Mouse (Mus musculus) G1E (cell line): ENCODE data around the gene Alpl.

Experiments used
- CTCF ChIP-seq: IDR thresholded peaks from 2 replicates; pipeline ENCODE4 v1.5.1; 2012; ENCODE audit warnings: low read depth, low read length, inconsistent platforms, mixed read lengths
- TAL1 ChIP-seq: conservative IDR thresholded peaks from 2 replicates; pipeline ENCODE4 v1.6.1; 2012; ENCODE audit warnings: low read depth, low read length, inconsistent platforms, mixed read lengths

- no peak for TF ChIP-seq CTCF
- no peak for TF ChIP-seq TAL1
Measured at GRCm38 (mm10) chr4:137747091-137747490, 49.1 kb downstream of the Alpl start.
